Mouse (Mus musculus): Measurements from ENCODE around the gene Mcrs1. TPM values are rescaled to one million over a fixed set of nuclear protein-coding genes. Genes with fewer than 3 reads are reported as not detected.
A peak's percentile ranks its signal among the peaks of the same experiment; 100 is the strongest.

Gene Mcrs1
- polyA plus RNA-seq, 1 experiment = 39.0 TPM

DNA sequence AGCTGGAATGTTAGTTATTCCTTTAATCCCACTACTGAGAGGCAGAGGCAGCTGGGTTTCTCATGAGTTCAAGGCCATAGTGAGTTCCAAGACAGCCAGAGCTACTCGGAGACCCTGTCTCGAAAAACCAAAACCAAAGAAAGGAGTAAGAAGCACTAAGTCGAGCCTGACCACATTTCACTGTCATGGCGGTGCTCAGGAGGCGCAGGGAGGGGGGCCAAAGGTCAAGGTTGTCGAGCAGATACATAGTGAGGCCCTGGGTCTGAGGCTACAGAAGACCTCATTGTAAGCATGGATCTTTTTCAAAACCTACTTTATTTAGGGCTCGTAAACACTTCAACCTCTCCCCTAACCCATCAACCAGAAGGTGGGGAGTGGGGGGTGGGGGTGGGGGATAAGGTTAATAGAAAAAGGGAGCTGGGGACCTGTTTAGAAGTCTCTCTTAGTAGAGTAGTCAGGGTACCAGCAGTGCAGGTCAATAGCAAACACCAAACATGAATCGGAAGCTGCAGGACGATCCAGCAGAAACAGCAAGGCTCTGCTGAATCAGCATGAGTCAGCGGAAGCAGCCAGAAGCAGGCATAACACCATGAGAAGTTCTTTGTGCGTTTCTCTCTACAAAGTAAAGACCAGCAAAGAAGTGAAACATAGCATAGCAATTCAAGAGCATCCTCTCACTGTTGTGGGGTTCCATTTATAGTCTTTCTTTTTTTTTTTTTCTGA is 35.9 kb downstream of the Mcrs1 start:
- Histone ChIP-seq H3K4me3 (replicated peaks; ENCODE audit: control insufficient read depth, low read depth, low read length) (no peak overlapping the region), H3K27ac (ENCODE audit: control insufficient read depth, insufficient read depth, low read depth, low read length, poor library complexity) (no peak overlapping the region), H3K4me1 (ENCODE audit: control insufficient read depth, insufficient read depth, low read length) (no peaks in the 10 kb centered on the region)
- no peak for TF ChIP-seq CTCF (IDR thresholded peaks at IDR 0.05; ENCODE audit: control insufficient read depth, insufficient read depth, low read length)
- TF ChIP-seq POLR2A (IDR thresholded peaks at IDR 0.05; ENCODE audit: borderline replicate concordance, control insufficient read depth, low read depth, low read length) = no peak
- 74% methylated on average over 11 of the region's 11 CpGs for WGBS

DNA sequence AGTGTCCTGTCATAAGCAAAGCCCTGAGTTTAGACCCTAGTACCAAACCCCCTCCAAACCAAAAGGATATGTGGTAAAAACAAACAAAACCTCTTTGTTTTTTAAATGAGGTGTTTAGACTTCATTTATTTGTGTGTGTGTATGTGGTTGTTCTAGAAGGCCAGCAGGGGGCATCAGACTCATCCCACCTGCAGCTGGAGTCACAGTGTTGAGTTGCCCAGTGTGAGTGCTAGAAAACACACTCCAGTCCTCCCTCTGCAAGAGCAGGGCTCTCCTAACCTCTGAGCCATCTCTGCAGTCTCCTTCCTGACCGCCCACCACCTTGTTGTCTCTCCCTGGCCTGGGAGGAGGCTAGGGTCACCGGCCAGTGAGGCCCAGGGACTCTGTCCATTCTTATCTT is 36.8 kb downstream of the Mcrs1 start:
- TF ChIP-seq CTCF (IDR thresholded peaks at IDR 0.05; ENCODE audit: control insufficient read depth, insufficient read depth, low read length) (peak; percentile 61), POLR2A (IDR thresholded peaks at IDR 0.05; ENCODE audit: borderline replicate concordance, control insufficient read depth, low read depth, low read length) (no peak)
- Histone ChIP-seq H3K4me1 (ENCODE audit: control insufficient read depth, insufficient read depth, low read length) (no peaks in the 10 kb centered on the region), H3K4me3 (replicated peaks; ENCODE audit: control insufficient read depth, low read depth, low read length) (no peak overlapping the region), H3K27ac (ENCODE audit: control insufficient read depth, insufficient read depth, low read depth, low read length, poor library complexity) (no peak overlapping the region)
- WGBS = 89% methylated on average over 2 of the region's 2 CpGs

DNA sequence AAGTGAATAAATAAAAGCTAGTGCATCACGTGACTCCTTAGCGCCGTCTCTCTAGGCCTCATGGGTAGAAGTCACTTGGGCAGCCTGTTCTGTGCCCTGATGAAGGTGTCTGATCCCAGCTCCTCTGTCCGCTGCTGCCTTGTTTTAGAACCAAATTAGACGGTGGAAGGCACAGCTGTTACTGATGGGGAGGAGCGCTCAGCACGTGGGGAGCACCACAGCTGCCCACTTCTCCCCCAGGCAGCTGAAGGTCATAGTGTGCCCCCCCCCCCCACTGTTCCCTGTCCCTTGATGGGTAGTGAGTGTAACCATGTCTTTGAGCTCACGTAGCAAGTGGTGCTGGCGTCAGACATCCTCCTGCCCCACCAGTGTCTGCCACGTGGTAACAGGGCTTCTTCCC is 38.6 kb downstream of the Mcrs1 start:
- Histone ChIP-seq H3K4me3 (replicated peaks; ENCODE audit: control insufficient read depth, low read depth, low read length) (no peak overlapping the region), H3K27ac (ENCODE audit: control insufficient read depth, insufficient read depth, low read depth, low read length, poor library complexity) (no peak overlapping the region), H3K4me1 (ENCODE audit: control insufficient read depth, insufficient read depth, low read length) (no peaks in the 10 kb centered on the region)
- TF ChIP-seq POLR2A (IDR thresholded peaks at IDR 0.05; ENCODE audit: borderline replicate concordance, control insufficient read depth, low read depth, low read length) (no peak), CTCF (IDR thresholded peaks at IDR 0.05; ENCODE audit: control insufficient read depth, insufficient read depth, low read length) (no peak)
- WGBS = 84% methylated on average over 10 of the region's 10 CpGs

DNA sequence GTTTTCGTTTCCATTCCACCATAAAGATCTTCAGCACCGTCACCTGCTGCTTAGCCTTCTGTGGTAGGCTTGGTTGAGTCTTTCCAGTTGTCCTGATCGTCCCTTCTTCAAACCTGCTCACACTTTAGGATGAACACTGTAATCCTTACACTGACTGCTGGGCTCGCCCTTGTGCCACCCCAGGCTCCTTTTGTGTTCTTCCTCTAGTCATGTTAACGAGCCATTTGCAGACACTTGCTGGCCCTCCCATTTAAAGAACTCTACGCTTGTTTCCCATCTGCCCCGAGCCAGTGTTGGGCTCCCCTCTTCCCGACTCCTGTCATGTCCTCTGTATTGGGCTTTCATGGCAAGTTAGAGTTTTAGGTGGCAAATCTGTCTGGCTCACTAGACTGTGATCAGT is 45.8 kb downstream of the Mcrs1 start:
- Histone ChIP-seq H3K27ac (ENCODE audit: control insufficient read depth, insufficient read depth, low read depth, low read length, poor library complexity) (no peak overlapping the region), H3K4me1 (ENCODE audit: control insufficient read depth, insufficient read depth, low read length) (no peaks in the 10 kb centered on the region), H3K4me3 (replicated peaks; ENCODE audit: control insufficient read depth, low read depth, low read length) (no peak overlapping the region)
- 80% methylated on average over 8 of the region's 8 CpGs for WGBS
- TF ChIP-seq POLR2A (IDR thresholded peaks at IDR 0.05; ENCODE audit: borderline replicate concordance, control insufficient read depth, low read depth, low read length) (no peak), CTCF (IDR thresholded peaks at IDR 0.05; ENCODE audit: control insufficient read depth, insufficient read depth, low read length) (no peak)

DNA sequence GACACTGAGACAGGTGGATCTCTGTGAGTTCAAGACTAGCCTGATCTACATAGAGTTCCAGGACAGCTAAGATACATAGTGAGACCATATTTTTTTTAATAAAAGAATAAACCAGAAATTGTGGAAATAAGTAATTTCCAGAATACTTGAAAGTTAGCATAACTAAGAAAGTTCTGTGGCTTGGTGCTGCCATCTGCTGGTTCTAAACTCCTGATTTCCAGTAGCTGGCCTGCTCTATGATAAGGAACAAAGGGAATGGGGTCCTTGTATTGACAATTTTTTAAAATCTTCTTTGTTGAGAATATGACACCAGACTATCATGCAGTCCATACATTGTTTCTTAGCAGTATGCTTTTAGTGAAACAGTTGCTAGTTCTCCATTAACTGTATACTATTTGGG is 53.0 kb downstream of the Mcrs1 start:
- TF ChIP-seq CTCF (IDR thresholded peaks at IDR 0.05; ENCODE audit: control insufficient read depth, insufficient read depth, low read length) = no peak
- no peak for TF ChIP-seq POLR2A (IDR thresholded peaks at IDR 0.05; ENCODE audit: borderline replicate concordance, control insufficient read depth, low read depth, low read length)
- no peak overlapping the region for H3K4me3 ChIP-seq (replicated peaks; ENCODE audit: control insufficient read depth, low read depth, low read length)
- no peaks in the 10 kb centered on the region for H3K4me1 ChIP-seq (ENCODE audit: control insufficient read depth, insufficient read depth, low read length)
- no peak overlapping the region for H3K27ac ChIP-seq (ENCODE audit: control insufficient read depth, insufficient read depth, low read depth, low read length, poor library complexity)

DNA sequence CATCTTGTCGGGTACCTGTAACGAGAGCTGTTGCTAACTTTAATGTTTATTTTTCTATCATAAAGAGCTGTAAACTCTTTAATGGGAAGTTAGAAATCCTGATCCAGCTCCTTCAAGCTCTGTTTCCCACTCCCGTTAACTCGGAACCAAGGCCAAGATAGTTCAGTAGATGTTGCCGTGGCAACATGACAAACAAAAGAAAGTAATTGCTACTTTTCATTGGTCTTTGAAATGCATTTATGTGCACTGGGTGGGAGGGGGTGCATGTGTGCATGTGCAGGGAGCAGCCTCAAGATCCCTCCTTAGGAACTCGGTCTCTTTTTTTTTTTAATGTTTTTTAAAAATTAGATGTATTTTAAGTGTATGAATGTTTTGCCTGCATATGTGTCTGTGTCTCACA is 56.7 kb downstream of the Mcrs1 start:
- Histone ChIP-seq H3K27ac (ENCODE audit: control insufficient read depth, insufficient read depth, low read depth, low read length, poor library complexity) (no peak overlapping the region), H3K4me1 (ENCODE audit: control insufficient read depth, insufficient read depth, low read length) (no peaks in the 10 kb centered on the region), H3K4me3 (replicated peaks; ENCODE audit: control insufficient read depth, low read depth, low read length) (no peak overlapping the region)
- TF ChIP-seq POLR2A (IDR thresholded peaks at IDR 0.05; ENCODE audit: borderline replicate concordance, control insufficient read depth, low read depth, low read length) (no peak), CTCF (IDR thresholded peaks at IDR 0.05; ENCODE audit: control insufficient read depth, insufficient read depth, low read length) (no peak)
- 81% methylated on average over 6 of the region's 6 CpGs for WGBS

DNA sequence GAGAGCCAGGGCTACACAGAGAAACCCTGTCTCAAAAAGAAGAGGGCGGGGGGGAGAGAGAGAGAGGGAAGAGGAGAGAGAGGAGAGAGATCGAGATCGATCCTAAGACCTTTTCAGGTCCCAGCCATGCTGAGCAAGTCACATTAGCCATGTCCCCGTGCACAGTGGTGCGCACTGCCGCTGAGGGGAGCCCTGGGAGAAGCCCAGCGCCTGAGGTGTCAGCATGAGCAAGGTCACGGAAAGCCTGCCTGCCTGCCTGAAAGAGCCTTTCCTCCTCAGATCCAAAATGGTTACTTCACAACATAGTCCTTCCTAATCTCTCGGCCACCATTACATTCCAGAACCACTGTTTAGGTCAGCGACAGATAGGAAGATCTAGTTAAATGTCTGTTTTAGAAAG is 57.4 kb downstream of the Mcrs1 start:
- Histone ChIP-seq H3K4me3 (replicated peaks; ENCODE audit: control insufficient read depth, low read depth, low read length) (no peak overlapping the region), H3K4me1 (ENCODE audit: control insufficient read depth, insufficient read depth, low read length) (no peaks in the 10 kb centered on the region), H3K27ac (ENCODE audit: control insufficient read depth, insufficient read depth, low read depth, low read length, poor library complexity) (no peak overlapping the region)
- TF ChIP-seq POLR2A (IDR thresholded peaks at IDR 0.05; ENCODE audit: borderline replicate concordance, control insufficient read depth, low read depth, low read length) (no peak), CTCF (IDR thresholded peaks at IDR 0.05; ENCODE audit: control insufficient read depth, insufficient read depth, low read length) (no peak)
- 81% methylated on average over 10 of the region's 10 CpGs for WGBS

Other genes with a start within 250 kb of the Mcrs1 start
- 168 and 176 TPM in 2 replicates for gene Tuba1c, start 222.1 kb downstream of the Mcrs1 start, polyA plus RNA-seq (2011; ENCODE audit: insufficient read depth, insufficient read length, low replicate concordance, missing spikeins)
- gene Prph, start 196.8 kb downstream of the Mcrs1 start, polyA plus RNA-seq (2011; ENCODE audit: insufficient read depth, insufficient read length, low replicate concordance, missing spikeins) = not detected in 2 replicates
- gene Troap, start 177.4 kb downstream of the Mcrs1 start, polyA plus RNA-seq (2011; ENCODE audit: insufficient read depth, insufficient read length, low replicate concordance, missing spikeins) = 94.5 and 103 TPM in 2 replicates
- 0.66 and 2.4 TPM in 2 replicates for gene C1ql4, start 164.1 kb downstream of the Mcrs1 start, polyA plus RNA-seq (2011; ENCODE audit: insufficient read depth, insufficient read length, low replicate concordance, missing spikeins)
- 1.6 TPM in 1 of 2 replicates, not detected in the other for gene Dnajc22, start 158.8 kb downstream of the Mcrs1 start, polyA plus RNA-seq (2011; ENCODE audit: insufficient read depth, insufficient read length, low replicate concordance, missing spikeins)
- 0.52 and 2.5 TPM in 2 replicates for gene Spats2, start 126.0 kb downstream of the Mcrs1 start, polyA plus RNA-seq (2011; ENCODE audit: insufficient read depth, insufficient read length, low replicate concordance, missing spikeins)
- 0.47 TPM in 1 of 2 replicates, not detected in the other for gene Kcnh3, start 27.1 kb downstream of the Mcrs1 start, polyA plus RNA-seq (2011; ENCODE audit: insufficient read depth, insufficient read length, low replicate concordance, missing spikeins)
- 7.9 and 16.0 TPM in 2 replicates for gene Prpf40b, start 43.1 kb upstream of the Mcrs1 start, polyA plus RNA-seq (2011; ENCODE audit: insufficient read depth, insufficient read length, low replicate concordance, missing spikeins)
- gene Fam186b, start 43.9 kb upstream of the Mcrs1 start, polyA plus RNA-seq (2011; ENCODE audit: insufficient read depth, insufficient read length, low replicate concordance, missing spikeins) = not detected in 2 replicates
- gene Fmnl3, start 118.5 kb upstream of the Mcrs1 start, polyA plus RNA-seq (2011; ENCODE audit: insufficient read depth, insufficient read length, low replicate concordance, missing spikeins) = 13.0 and 17.7 TPM in 2 replicates
- gene Tmbim6, start 140.9 kb upstream of the Mcrs1 start, polyA plus RNA-seq (2011; ENCODE audit: insufficient read depth, insufficient read length, low replicate concordance, missing spikeins) = 93.5 and 146 TPM in 2 replicates
- 2.2 and 4.0 TPM in 2 replicates for gene Nckap5l, start 205.8 kb upstream of the Mcrs1 start, polyA plus RNA-seq (2011; ENCODE audit: insufficient read depth, insufficient read length, low replicate concordance, missing spikeins)
- 7.2 and 13.4 TPM in 2 replicates for gene Bcdin3d, start 222.8 kb upstream of the Mcrs1 start, polyA plus RNA-seq (2011; ENCODE audit: insufficient read depth, insufficient read length, low replicate concordance, missing spikeins)

Measured in bone marrow, adult 2 months (tissue).